Mouse (Mus musculus): ENCODE data around the gene Fbf1. TPM values are rescaled to one million over a fixed set of nuclear protein-coding genes. Genes with fewer than 3 reads are reported as not detected.
"Not testable (repeated sequence)": the region's sequence is repeated elsewhere in the genome, so short reads cannot be mapped to it uniquely, and the experiment has no call there.

The Fbf1 gene
- polyA plus RNA-seq, 1 experiment from 2014 or later: 37.3 TPM

DNA sequence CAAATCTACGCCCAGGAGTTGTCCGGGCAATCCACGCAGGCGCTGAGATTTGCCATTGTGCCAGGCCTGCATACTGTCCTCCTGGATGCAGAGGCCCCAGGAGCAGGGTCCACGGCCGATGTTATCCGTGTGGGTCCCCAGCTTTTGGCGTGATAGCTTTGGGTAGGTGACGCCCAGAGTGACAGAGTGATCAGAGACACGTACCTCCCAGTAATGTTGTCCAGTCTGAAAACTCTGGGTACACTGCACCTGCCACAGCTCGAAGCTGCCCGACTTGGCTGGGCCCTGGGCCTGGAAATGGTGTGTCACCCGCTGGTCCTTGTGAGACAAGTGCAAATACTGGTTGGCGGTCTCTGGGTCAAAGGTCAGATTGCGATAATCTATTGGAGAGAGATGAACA lies 41.7 kb downstream of the Fbf1 start:
- ATAC-seq (ENCODE audit: low read depth): no peak
- Histone ChIP-seq H3K36me3 (ENCODE audit: control insufficient read depth, insufficient read depth, low read length) (peaks cover 18% of the 10 kb centered on the region), H3K9ac (ENCODE audit: low read length) (no peak overlapping the region), H3K4me2 (ENCODE audit: low read depth, low read length) (no peak overlapping the region), H3K27ac (ENCODE audit: low read length) (no peak overlapping the region), H3K4me3 (ENCODE audit: low read length) (no peak overlapping the region), H3K9me3 (ENCODE audit: control insufficient read depth, low read length) (0 out of 2 replicates have a peak, but pooled peaks cover 2% of the 10 kb centered on the region), H3K4me1 (replicated peaks; ENCODE audit: control insufficient read depth, insufficient read depth, low read length) (peaks cover 19% of the 10 kb centered on the region), H3K27me3 (ENCODE audit: control insufficient read depth, insufficient read depth, low read depth, low read length) (no peaks in the 10 kb centered on the region)
- WGBS: 88% methylated on average over 15 of the region's 15 CpGs

DNA sequence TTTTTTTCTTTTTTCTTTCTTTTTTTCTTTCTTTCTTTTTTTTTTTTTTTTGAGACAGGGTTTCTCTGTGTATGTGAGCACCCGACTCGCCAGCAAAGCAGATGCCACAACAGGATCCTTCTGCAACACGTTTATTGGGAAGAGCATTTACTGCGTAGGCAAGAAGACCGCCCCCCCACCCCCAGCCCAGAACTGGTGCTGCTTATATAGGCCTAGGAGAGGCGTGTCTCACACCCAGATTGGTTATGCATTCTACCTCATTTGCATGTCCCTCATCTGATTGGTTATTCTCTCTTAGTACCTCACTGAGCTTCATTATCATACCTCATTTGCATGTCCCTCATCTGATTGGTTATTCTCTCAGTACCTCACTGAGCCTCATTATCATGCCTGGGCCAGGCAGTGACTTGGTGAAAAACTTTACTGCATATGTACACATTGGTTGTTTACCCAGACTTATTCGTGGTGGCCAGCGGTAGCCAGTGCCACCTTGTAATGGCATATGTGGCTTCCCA lies 46.2 kb downstream of the Fbf1 start:
- WGBS: 96% methylated on average over 8 of the region's 8 CpGs
- not testable (repeated sequence) for H3K4me2 ChIP-seq (ENCODE audit: low read depth, low read length); H3K9ac ChIP-seq (ENCODE audit: low read length); ATAC-seq (ENCODE audit: low read depth); H3K4me3 ChIP-seq (ENCODE audit: low read length); H3K27ac ChIP-seq (ENCODE audit: low read length); H3K9me3 ChIP-seq (ENCODE audit: control insufficient read depth, low read length); H3K27me3 ChIP-seq (ENCODE audit: control insufficient read depth, insufficient read depth, low read depth, low read length); H3K4me1 ChIP-seq (replicated peaks; ENCODE audit: control insufficient read depth, insufficient read depth, low read length)
- peaks cover 18% of the 10 kb centered on the region for H3K36me3 ChIP-seq (ENCODE audit: control insufficient read depth, insufficient read depth, low read length)

DNA sequence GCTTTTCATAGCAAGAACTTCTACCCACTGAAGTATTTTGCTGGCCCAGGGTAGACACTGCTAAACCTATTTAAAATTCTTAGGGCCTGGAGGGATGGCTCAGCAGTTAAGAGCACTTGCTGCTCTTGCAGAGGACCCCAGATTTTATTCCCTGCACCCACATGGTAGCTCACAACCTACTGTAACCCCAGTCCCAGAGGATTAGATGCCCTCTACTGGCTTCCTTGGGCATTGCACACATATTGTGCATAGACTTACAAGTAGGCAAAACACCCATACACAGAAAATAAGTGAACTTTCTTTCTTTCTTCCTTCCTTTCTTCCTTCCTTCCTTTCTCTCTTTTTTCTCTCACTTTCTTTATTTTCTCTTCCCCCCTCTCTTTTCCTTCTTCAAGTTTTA lies 50.1 kb downstream of the Fbf1 start:
- no peak for ATAC-seq (ENCODE audit: low read depth)
- no peak overlapping the region for H3K27ac ChIP-seq (ENCODE audit: low read length)
- H3K9me3 ChIP-seq (ENCODE audit: control insufficient read depth, low read length): no peaks in the 10 kb centered on the region
- no peaks in the 10 kb centered on the region for H3K27me3 ChIP-seq (ENCODE audit: control insufficient read depth, insufficient read depth, low read depth, low read length)
- H3K4me2 ChIP-seq (ENCODE audit: low read depth, low read length): no peak overlapping the region
- peaks cover 6% of the 10 kb centered on the region for H3K36me3 ChIP-seq (ENCODE audit: control insufficient read depth, insufficient read depth, low read length)
- H3K9ac ChIP-seq (ENCODE audit: low read length): no peak overlapping the region
- no peaks in the 10 kb centered on the region for H3K4me1 ChIP-seq (replicated peaks; ENCODE audit: control insufficient read depth, insufficient read depth, low read length)
- H3K4me3 ChIP-seq (ENCODE audit: low read length): no peak overlapping the region

DNA sequence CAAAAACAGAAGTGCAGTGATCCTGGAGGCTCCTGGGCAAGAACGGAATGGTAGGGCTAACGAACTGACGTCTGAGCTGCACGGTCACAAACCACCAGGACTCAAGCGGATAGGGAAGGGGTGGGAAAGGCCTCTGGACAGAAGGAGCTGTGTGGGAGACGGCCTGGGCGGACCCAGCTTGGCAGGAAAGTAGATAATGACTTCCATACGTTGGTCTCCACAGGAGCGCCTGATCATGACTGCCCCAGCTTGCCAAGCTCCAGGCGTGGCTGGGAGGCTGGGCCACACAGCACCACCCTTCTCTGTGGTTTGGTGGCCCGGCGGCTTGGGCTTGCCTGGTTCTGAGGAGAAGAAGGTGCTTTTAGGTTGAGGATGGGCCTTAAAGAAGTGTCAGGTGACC lies 50.7 kb downstream of the Fbf1 start:
- ATAC-seq (ENCODE audit: low read depth): no peak
- 74% methylated on average over 12 of the region's 12 CpGs for WGBS
- no peak overlapping the region for H3K4me3 ChIP-seq (ENCODE audit: low read length)
- no peaks in the 10 kb centered on the region for H3K4me1 ChIP-seq (replicated peaks; ENCODE audit: control insufficient read depth, insufficient read depth, low read length)
- H3K27ac ChIP-seq (ENCODE audit: low read length): no peak overlapping the region
- H3K36me3 ChIP-seq (ENCODE audit: control insufficient read depth, insufficient read depth, low read length): peaks cover 2% of the 10 kb centered on the region; the same call in 1 of the 2 replicates
- H3K27me3 ChIP-seq (ENCODE audit: control insufficient read depth, insufficient read depth, low read depth, low read length): no peaks in the 10 kb centered on the region
- H3K4me2 ChIP-seq (ENCODE audit: low read depth, low read length): no peak overlapping the region
- no peaks in the 10 kb centered on the region for H3K9me3 ChIP-seq (ENCODE audit: control insufficient read depth, low read length)
- H3K9ac ChIP-seq (ENCODE audit: low read length): no peak overlapping the region

DNA sequence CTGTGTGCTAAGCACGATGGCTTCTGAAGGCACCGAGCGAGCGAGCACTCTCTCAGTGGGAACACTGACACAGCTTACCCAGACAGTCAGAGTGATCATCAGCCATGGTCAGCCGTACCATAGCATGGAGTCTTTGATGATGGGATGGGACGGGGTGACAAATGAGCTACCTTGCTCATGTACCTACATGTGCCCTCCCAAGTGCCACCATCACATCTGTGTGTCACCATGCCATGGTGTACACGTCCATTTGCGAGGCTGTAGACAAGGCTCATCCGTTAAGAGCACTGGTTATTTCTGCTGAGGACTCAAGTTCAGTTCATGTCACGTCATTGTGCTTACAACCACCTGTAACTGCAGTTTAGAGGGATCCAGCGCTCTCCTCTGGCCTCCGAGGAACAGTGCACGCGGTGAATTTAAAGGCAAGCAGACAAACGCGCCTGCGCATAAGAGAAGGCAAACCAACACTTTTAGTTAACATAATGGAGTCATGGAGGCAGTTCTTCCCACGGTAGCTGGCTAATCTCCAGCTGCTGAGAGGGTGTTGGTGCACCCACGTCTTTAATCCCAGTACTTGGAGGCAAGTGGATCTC lies 56.3 kb downstream of the Fbf1 start:
- ATAC-seq (ENCODE audit: low read depth): no peak
- no peak overlapping the region for H3K9ac ChIP-seq (ENCODE audit: low read length)
- no peak overlapping the region for H3K27ac ChIP-seq (ENCODE audit: low read length)
- no peak overlapping the region for H3K4me3 ChIP-seq (ENCODE audit: low read length)
- no peaks in the 10 kb centered on the region for H3K9me3 ChIP-seq (ENCODE audit: control insufficient read depth, low read length)
- H3K4me1 ChIP-seq (replicated peaks; ENCODE audit: control insufficient read depth, insufficient read depth, low read length): peaks cover 37% of the 10 kb centered on the region
- peaks cover 34% of the 10 kb centered on the region for H3K27me3 ChIP-seq (ENCODE audit: control insufficient read depth, insufficient read depth, low read depth, low read length)
- no peaks in the 10 kb centered on the region for H3K36me3 ChIP-seq (ENCODE audit: control insufficient read depth, insufficient read depth, low read length)
- 84% methylated on average over 19 of the region's 19 CpGs for WGBS
- H3K4me2 ChIP-seq (ENCODE audit: low read depth, low read length): no peak overlapping the region

DNA sequence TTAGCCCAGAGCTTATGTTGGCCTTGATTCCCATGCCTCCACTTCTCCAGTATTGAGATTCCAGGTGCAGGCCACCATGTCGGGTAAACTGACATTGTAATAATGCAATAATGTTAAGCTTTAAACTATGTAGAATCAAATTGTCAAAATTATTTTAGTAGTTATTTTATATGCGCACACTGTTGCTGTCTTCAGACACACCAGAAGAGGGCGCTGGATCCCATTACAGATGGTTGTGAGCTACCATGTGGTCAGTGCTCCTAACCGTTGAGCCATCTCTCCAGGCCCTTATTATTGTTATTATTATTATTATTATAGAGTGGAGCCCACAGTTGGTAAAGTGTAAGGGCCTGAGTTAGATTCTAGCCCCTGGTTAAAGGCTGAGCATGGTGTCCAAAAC lies 56.9 kb downstream of the Fbf1 start:
- Histone ChIP-seq H3K4me1 (replicated peaks; ENCODE audit: control insufficient read depth, insufficient read depth, low read length) (peaks cover 44% of the 10 kb centered on the region), H3K4me3 (ENCODE audit: low read length) (no peak overlapping the region), H3K36me3 (ENCODE audit: control insufficient read depth, insufficient read depth, low read length) (no peaks in the 10 kb centered on the region), H3K4me2 (ENCODE audit: low read depth, low read length) (no peak overlapping the region), H3K27ac (ENCODE audit: low read length) (no peak overlapping the region), H3K9me3 (ENCODE audit: control insufficient read depth, low read length) (no peaks in the 10 kb centered on the region), H3K9ac (ENCODE audit: low read length) (no peak overlapping the region), H3K27me3 (ENCODE audit: control insufficient read depth, insufficient read depth, low read depth, low read length) (peaks cover 34% of the 10 kb centered on the region)
- no peak for ATAC-seq (ENCODE audit: low read depth)
- WGBS: 81% methylated on average over 4 of the region's 4 CpGs

DNA sequence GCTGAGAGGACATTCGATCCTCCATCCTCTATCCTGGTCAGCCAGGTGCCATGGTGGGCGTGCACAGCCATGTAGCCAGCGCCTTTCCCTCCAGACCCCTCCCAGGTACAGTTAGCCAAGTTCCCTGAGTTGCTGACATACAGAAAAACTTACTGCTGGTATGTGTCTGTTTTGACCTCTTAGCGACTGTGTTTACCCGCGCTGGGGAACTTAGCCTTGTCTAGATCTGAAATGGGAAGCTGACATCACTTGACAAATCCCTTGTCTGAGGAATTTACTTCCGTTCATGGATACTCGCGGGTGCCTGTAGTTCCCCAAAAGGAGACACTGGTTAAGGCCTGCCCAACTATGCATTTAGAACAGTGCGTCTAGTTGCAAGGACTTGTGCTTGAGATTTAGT lies 57.4 kb downstream of the Fbf1 start:
- Histone ChIP-seq H3K9me3 (ENCODE audit: control insufficient read depth, low read length) (no peaks in the 10 kb centered on the region), H3K4me2 (ENCODE audit: low read depth, low read length) (peak overlapping the region; percentile 71), H3K4me1 (replicated peaks; ENCODE audit: control insufficient read depth, insufficient read depth, low read length) (peaks cover 47% of the 10 kb centered on the region), H3K4me3 (ENCODE audit: low read length) (peak overlapping the region; percentile 64), H3K27ac (ENCODE audit: low read length) (peak overlapping the region; percentile 65), H3K27me3 (ENCODE audit: control insufficient read depth, insufficient read depth, low read depth, low read length) (peaks cover 34% of the 10 kb centered on the region), H3K9ac (ENCODE audit: low read length) (peak overlapping the region; percentile 77), H3K36me3 (ENCODE audit: control insufficient read depth, insufficient read depth, low read length) (no peaks in the 10 kb centered on the region)
- WGBS: 13% methylated on average over 10 of the region's 10 CpGs
- peak; percentile 21 for ATAC-seq (ENCODE audit: low read depth)

DNA sequence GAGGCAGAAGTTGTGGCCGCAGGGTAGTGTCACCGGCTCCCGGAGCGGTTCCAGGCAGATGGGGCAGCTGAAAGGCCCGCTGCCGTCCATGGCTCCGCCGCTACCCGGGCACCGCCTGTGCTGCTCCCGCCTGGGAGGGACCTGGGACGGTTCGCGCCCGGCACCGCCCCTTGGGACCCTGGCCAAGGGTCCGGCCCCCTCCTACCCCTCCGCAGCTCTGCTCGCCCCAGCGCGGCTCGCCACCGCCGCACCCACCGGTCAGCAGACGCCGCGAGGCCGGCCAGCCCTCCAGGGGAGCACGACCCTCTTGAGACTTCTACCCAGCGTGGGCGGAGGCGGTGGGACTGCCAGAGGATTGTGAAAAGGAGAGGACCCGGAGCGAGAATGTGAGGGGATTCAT lies 57.8 kb downstream of the Fbf1 start:
- H3K27me3 ChIP-seq (ENCODE audit: control insufficient read depth, insufficient read depth, low read depth, low read length): peaks cover 34% of the 10 kb centered on the region
- peak overlapping the region; percentile 65 for H3K27ac ChIP-seq (ENCODE audit: low read length)
- peak; percentile 87 for ATAC-seq (ENCODE audit: low read depth)
- H3K4me3 ChIP-seq (ENCODE audit: low read length): peak overlapping the region; percentile 64
- peak overlapping the region; percentile 71 for H3K4me2 ChIP-seq (ENCODE audit: low read depth, low read length)
- no peaks in the 10 kb centered on the region for H3K9me3 ChIP-seq (ENCODE audit: control insufficient read depth, low read length)
- under 1% methylated on average over 32 of the region's 35 CpGs for WGBS
- H3K9ac ChIP-seq (ENCODE audit: low read length): peak overlapping the region; percentile 77
- H3K4me1 ChIP-seq (replicated peaks; ENCODE audit: control insufficient read depth, insufficient read depth, low read length): peaks cover 47% of the 10 kb centered on the region
- no peaks in the 10 kb centered on the region for H3K36me3 ChIP-seq (ENCODE audit: control insufficient read depth, insufficient read depth, low read length)

DNA sequence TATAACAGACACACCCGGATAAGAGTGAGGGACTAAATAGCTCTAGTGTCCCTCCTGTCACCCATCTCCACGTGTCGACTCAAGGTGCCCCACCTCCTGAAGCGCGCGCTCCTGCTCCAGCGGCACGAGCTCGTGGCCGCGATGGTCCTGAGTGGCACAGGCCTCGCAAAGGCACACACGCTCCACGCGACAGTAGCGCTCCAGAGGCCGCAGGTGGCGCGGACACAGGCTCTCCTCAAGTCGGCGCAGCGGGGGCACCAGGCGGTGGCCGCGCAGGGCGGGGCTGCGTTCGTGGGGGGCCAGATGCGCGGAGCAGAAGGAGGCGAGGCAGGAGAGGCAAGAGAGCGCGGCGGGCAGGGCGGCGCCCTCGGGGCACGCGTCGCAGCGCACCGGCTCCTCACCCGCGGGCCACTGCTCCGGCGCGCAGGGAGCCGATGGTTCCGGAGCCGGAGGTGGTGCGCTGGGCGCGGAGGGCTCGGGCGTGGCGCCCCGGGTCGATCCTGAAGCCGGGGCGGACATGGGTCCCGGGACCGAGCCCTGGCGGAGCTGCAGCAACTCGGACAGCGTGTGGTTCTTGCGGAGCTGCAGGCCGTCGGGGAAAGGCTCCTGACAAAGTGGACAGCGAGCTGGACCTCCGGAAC lies 58.4 kb downstream of the Fbf1 start:
- Histone ChIP-seq H3K4me1 (replicated peaks; ENCODE audit: control insufficient read depth, insufficient read depth, low read length) (peaks cover 48% of the 10 kb centered on the region), H3K27me3 (ENCODE audit: control insufficient read depth, insufficient read depth, low read depth, low read length) (peaks cover 34% of the 10 kb centered on the region), H3K9ac (ENCODE audit: low read length) (peak overlapping the region; percentile 77), H3K27ac (ENCODE audit: low read length) (peak overlapping the region; percentile 7; the same call in 1 of the 2 replicates), H3K4me2 (ENCODE audit: low read depth, low read length) (peak overlapping the region; percentile 71), H3K36me3 (ENCODE audit: control insufficient read depth, insufficient read depth, low read length) (no peaks in the 10 kb centered on the region), H3K9me3 (ENCODE audit: control insufficient read depth, low read length) (no peaks in the 10 kb centered on the region), H3K4me3 (ENCODE audit: low read length) (peak overlapping the region; percentile 64)
- ATAC-seq (ENCODE audit: low read depth): peak; percentile 20
- under 1% methylated on average over 62 of the region's 70 CpGs for WGBS

All from lung, embryonic 16.5 days (tissue).